8 mouse cellular contexts compared by ENCODE assay signal in the genomic region with DNA sequence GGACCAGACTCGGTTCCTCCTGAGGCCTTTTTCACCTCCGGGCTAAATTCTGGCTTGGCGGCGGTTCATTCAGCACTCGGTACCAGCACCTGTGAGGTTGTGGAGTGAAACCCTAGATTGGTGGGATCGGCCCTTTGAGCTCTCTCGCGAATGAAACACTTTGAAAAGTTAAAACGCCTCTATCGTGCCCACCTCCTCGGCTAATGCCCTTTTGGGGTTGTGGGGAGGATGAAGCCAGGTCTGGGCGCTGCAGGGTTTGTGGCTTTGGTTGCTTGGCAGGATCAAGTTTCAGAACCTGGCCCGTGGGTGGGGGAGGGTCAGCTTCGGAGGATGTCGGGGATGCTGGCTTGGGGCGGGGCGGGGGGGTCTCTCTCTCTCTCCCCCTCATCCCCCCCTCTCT. TPM values are rescaled to one million over a fixed set of nuclear protein-coding genes. Genes with fewer than 3 reads are reported as not detected.
DNase-seq lines count a peak whose midpoint lies in the region; ATAC-seq lines count a peak whose summit lies in the region.

No protein-coding gene starts in this region.

- peak overlapping the region; percentile 63 for H3K9ac ChIP-seq in forebrain, embryonic 16.5 days (replicated peaks; ENCODE audit: low read depth, low read length)
- H3K9ac ChIP-seq in midbrain, embryonic 11.5 days (ENCODE audit: low read length): peak overlapping the region; percentile 57

- WGBS in forebrain, embryonic 16.5 days: 32% methylated on average over 13 of the region's 17 CpGs
- WGBS in midbrain, embryonic 11.5 days: 21% methylated on average over 16 of the region's 17 CpGs

- DNase-seq in left cerebral cortex, postnatal 14 days (ENCODE audit: low spot score in 2 of 2): peak; percentile 6 to 12
- no peak for DNase-seq in left cerebral cortex, adult 11 months (ENCODE audit: low spot score)
- DNase-seq in adrenal gland, postnatal 14 days: peak; percentile 45
- peak; percentile 51 for DNase-seq in kidney, postnatal 10 days
- DNase-seq in midbrain, embryonic 11.5 days (ENCODE audit: low spot score, missing footprints): no peak
- no peak for DNase-seq in urinary bladder, adult 2 months (ENCODE audit: low spot score)
- DNase-seq in urinary bladder, postnatal 36 days (ENCODE audit: low spot score in 2 of 2): no peak

- H3K27me3 ChIP-seq in forebrain, embryonic 16.5 days (replicated peaks; ENCODE audit: control insufficient read depth, insufficient read depth, low read length): peaks cover 27% of the 10 kb centered on the region
- H3K27me3 ChIP-seq in midbrain, embryonic 11.5 days (ENCODE audit: control insufficient read depth, insufficient read depth, low read length): peaks cover 45% of the 10 kb centered on the region

- no peaks in the 10 kb centered on the region for H3K36me3 ChIP-seq in forebrain, embryonic 16.5 days (ENCODE audit: control insufficient read depth, insufficient read depth)
- no peaks in the 10 kb centered on the region for H3K36me3 ChIP-seq in midbrain, embryonic 11.5 days (ENCODE audit: control insufficient read depth, insufficient read depth, low read length)

- peaks cover 9% of the 10 kb centered on the region; the same call in 1 of the 2 replicates for H3K4me1 ChIP-seq in forebrain, embryonic 16.5 days (replicated peaks; ENCODE audit: control insufficient read depth, insufficient read depth, low read length)
- H3K4me1 ChIP-seq in midbrain, embryonic 11.5 days (ENCODE audit: control insufficient read depth, insufficient read depth, low read length): no peaks in the 10 kb centered on the region; the same call in 1 of the 2 replicates

- ATAC-seq in forebrain, embryonic 16.5 days: no peak; the same call in 1 of the 2 replicates
- ATAC-seq in midbrain, embryonic 11.5 days (ENCODE audit: low FRiP score): peak; percentile 63

- intact Hi-C loops in left cerebral cortex, postnatal 14 days (cut with DNase I): loop anchor here (5.0 to 10.0 kb wide), 2 partner anchors 75 to 132 kb away; a partner anchor contains a TSS

- peak overlapping the region; percentile 69 for H3K4me3 ChIP-seq in forebrain, embryonic 16.5 days (replicated peaks; ENCODE audit: low read length)
- peak overlapping the region; percentile 57 for H3K4me3 ChIP-seq in midbrain, embryonic 11.5 days (ENCODE audit: low read depth, low read length)

- H3K4me2 ChIP-seq in forebrain, embryonic 16.5 days (ENCODE audit: low read length): peak overlapping the region; percentile 48
- peak overlapping the region; percentile 35 for H3K4me2 ChIP-seq in midbrain, embryonic 11.5 days

- no peaks in the 10 kb centered on the region for H3K9me3 ChIP-seq in forebrain, embryonic 16.5 days (ENCODE audit: control insufficient read depth, low read length)
- no peaks in the 10 kb centered on the region for H3K9me3 ChIP-seq in midbrain, embryonic 11.5 days (ENCODE audit: control insufficient read depth, low read length)

- no peak overlapping the region for H3K27ac ChIP-seq in forebrain, embryonic 16.5 days (ENCODE audit: low read length)
- H3K27ac ChIP-seq in midbrain, embryonic 11.5 days (ENCODE audit: low read depth, low read length): peak overlapping the region; percentile 7; the same call in 1 of the 2 replicates

RNA-seq across cellular contexts. Expression of a gene that starts 0.3 kb away (rescaled TPM):
- 10 to 100 TPM; 69.2 to 86.3 TPM for total RNA-seq in left cerebral cortex, postnatal 14 days (2021)
- 123 and 127 TPM in 2 replicates for total RNA-seq in adrenal gland, postnatal 14 days (2021)
- 113 and 119 TPM in 2 replicates for polyA plus RNA-seq in forebrain, embryonic 16.5 days (2015; fragmentation: Nextera tagmentation; extraction: Ambion mirVana)
- polyA plus RNA-seq in midbrain, embryonic 11.5 days (2014; fragmentation: Nextera tagmentation; extraction: Ambion mirVana): 111 and 119 TPM in 2 replicates
- 20.6 and 22.7 TPM in 2 replicates for polyA plus RNA-seq in urinary bladder, adult 2 months (2012; rRNA removed)

RNA-seq across cellular contexts. Expression of a gene that starts 0.7 kb away (rescaled TPM):
- total RNA-seq in left cerebral cortex, postnatal 14 days (2021): under 1 TPM; 0.24 to 0.32 TPM
- not detected in 2 replicates for total RNA-seq in adrenal gland, postnatal 14 days (2021)
- 0.09 and 0.11 TPM in 2 replicates for polyA plus RNA-seq in forebrain, embryonic 16.5 days (2015; fragmentation: Nextera tagmentation; extraction: Ambion mirVana)
- polyA plus RNA-seq in midbrain, embryonic 11.5 days (2014; fragmentation: Nextera tagmentation; extraction: Ambion mirVana): 0.18 TPM in 1 of 2 replicates, not detected in the other
- not detected in 2 replicates for polyA plus RNA-seq in urinary bladder, adult 2 months (2012; rRNA removed)

Comparison
In these comparisons a context has a peak if more than half of its experiments do, and no peak if none do; other contexts are left out.
1. DNase-seq: peak in left cerebral cortex, postnatal 14 days (2 of 2), adrenal gland, postnatal 14 days (single experiment) and kidney, postnatal 10 days (single experiment); none in left cerebral cortex, adult 11 months (single experiment), midbrain, embryonic 11.5 days (single experiment), urinary bladder, adult 2 months (single experiment) and urinary bladder, postnatal 36 days (0 of 2).